Mouse (Mus musculus) lung, adult 2 months (tissue): ENCODE measurements around the gene Gm20696.

Experiments used
- CTCF ChIP-seq: fragments of 200-500 bp; IDR thresholded peaks from 2 replicates; pipeline ENCODE4 v1.5.1; 2011; ENCODE audit warnings: mild to moderate bottlenecking, low read length, control low read depth; ENCODE audit not compliant: insufficient read depth
- POLR2A ChIP-seq: fragments of 200-500 bp; IDR thresholded peaks from 2 replicates; pipeline ENCODE4 v1.6.1; 2011; ENCODE audit warnings: low read depth, mild to moderate bottlenecking, control low read depth, low read length, borderline replicate concordance; ENCODE audit errors: extremely low read depth

DNA sequence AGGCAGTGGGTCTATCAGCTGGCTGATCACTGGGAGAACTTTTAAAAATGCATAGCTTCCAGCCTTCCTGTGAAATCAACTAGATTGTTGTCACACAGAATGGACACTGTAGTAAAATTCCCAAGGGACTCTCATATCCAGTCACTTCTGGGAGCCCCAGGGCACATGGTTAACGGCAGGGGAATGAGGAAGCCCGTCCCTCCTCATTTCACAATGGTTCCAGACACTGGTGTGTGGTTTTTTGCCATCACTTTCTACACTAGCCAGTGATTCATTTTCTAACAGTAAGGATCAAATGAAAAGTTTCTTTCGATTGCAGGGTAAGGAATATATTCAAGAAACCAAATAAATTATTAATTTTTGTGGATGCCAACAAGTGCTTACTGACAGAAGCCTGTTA is 198.8 kb downstream of the Gm20696 start:
- TF ChIP-seq POLR2A = no peak
- TF ChIP-seq CTCF = no peak
